Mouse (Mus musculus) right cerebral cortex, adult 2 months (tissue): ENCODE data around the gene Wnt7b.
A peak's percentile ranks its signal among the peaks of the same experiment; 100 is the strongest.

Experiments
- DNase-seq, 2 experiments: peaks; one replicate each; pipeline ENCODE4 v3.0.0; 2021 to 2022; ENCODE audit warnings: low spot score in 2 of 2

The Wnt7b gene

DNA sequence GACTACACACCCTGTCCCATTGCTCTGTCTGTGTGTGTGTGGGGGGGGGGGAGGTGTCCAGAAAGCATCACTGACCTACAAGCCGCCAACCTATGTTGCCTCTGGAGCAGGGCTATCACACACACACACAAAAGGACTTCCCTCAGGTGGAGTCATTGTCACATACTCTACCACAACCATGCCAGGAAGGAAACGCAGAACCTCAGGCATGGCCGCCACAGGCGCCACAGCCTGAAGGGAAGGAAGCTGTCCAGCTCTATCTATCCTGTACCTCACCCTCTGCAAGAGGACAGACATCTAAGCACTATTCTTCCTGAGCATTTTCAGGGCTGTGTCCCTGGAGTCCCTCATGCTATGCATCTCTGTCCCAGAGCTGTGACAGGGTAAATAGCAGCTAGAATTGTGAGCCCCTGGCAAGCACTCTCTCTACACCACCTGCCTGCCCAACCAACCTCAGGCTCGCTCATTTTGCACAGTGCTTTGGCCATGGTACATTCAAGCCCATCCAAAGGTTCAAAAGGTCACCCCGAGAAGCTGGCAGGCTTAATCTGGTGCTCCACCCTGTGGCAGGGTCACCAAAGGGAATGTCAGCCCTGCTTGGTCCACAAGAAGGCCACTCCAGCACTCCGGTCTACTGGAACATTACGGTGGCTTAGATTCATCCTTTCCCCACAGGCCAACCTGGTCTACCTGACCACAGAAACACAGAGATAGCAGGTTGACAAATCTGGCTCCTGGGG is 12.1 kb downstream of the Wnt7b start:
- no peak for DNase-seq

DNA sequence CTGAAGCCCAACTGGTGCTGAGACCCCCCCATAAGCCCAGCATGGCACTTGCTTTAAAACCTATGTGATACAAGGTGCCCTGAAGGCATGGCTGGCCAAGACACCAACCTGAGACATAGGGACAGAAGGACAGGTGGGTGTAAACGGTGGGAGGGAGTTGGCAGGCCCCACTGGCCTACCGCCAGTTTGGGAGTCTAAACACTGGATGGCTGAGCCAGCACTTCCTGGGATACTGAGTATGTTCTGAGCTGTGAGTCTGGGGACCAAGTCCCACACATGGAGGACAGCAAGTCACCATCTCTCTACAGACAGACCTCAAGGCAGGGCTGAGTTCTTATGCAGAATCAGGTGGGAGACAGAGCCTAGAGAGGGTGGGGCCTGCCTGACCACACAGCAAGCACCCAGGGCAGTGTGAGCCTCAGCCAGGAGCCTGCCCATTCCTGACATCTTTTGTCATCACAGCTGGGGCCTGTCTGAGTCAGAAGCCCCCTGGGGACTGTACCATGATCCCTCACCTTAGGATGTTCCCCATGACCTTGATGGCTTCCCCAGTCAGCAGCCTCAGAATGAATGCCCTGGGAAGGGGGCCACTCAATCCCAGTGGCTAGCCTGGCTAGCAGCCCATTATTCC is 13.0 kb downstream of the Wnt7b start:
- peak in 1 of 2 experiments; percentile 44 for DNase-seq

DNA sequence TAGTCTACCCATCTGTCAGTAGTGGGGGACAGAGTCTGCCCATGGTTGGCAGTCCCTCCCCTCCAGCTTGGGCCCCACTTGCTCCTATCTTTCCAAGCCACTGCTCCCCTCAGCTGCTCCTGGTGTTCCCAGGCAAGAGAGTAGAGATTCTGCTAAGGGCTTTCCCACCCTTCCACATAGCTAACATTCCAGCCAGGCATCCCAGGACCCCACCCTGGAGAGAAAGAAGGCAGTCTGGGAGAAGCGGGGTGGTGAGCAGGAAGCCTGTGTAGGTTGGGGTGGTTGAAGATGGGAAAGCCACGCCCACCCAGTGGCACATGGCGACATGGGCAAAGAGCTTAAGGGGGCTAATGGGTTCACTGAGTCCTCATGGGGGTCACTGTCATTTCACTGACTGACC is 13.9 kb downstream of the Wnt7b start:
- no peak for DNase-seq

DNA sequence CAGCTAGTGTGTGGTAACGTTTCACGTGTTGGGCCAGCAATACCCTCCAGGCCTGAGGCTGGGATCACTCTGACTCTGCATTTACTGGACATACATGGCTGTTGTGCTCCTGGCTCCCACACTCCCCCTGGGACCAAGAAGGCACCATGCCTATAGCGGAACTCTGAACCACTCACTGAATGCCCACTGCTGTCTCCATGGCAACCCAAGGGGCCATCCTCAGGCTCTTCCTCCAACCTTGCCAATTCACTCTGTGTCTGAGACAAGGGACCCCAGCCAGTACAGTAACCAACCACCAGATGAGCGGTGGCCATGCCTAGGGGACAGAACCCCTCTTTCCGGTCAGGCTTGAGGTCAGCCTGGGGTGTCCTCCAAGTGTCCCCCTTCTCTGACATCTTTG is 17.3 kb downstream of the Wnt7b start:
- no peak for DNase-seq

DNA sequence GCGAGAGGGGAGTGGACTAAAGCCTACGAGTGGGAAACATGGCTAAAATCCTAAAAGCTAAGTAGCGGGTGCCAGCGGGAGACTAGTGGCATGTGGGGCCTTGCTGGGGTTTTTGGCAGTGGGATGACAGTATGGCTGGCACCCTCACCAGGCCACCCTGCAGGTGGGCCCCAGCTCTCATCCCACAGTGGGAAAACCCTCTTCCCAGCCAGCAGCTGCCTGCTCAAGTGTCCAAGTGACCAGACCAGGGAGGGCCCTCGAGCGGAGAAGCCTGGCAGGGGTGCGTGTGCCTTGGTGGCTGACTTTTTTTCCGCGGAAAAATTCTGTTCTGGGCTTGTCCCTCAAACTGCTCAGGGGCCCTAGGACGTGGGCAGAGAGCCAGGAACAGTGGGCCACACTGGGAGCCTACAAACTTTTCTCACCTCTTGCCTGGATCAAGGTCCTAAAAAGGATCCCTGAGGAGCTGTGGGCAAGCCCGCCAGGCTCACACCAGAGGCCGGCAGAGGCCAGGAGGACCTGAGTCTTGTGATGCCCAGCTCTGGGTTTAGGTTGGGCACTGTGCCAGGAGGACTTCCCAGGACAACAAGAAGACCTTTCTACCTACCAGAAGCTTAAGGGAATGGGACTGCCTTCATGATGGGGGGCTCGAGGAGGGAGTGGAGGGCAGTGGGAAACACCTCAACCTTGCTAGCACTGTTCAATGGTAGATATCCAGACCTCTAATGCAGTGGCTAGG is 18.1 kb downstream of the Wnt7b start:
- DNase-seq = no peak

DNA sequence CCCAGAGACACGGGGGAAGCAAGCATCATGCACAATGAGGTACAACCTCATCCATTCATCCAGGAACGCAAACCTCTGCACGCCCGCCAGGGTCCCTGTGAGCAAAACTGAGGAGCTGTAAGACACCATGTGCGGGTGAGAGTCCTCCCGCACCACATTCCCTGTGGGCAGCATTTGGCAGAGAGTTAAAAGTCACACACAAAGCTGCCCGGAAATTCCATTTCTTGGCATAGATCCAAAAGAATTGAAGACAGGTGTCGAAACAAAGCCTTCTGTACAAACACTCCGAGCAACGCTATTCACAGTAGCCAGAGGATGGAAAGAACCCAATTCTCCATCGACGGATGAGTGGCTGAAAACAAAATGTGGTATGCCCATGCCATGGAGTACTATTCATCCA is 20.3 kb downstream of the Wnt7b start:
- DNase-seq = no peak

DNA sequence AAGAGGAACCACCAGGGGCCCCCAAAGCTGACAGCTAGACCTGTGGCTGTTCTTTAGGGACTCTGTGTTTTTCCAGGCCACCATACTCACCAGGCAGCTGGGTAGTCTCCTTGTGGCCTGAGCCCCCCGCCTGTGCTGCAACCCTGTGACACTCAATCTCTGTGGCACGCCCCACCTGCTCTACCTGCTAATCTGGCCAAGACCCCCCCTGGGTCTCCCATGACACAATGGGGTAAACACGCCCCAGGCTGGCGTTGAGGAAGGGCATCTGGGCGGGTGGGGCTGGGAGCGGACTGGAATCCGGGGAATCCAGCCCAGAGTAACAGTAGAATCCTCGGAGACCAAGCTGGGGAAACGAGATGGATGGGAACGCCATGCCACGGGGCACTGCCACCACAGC is 21.4 kb downstream of the Wnt7b start:
- DNase-seq = no peak

DNA sequence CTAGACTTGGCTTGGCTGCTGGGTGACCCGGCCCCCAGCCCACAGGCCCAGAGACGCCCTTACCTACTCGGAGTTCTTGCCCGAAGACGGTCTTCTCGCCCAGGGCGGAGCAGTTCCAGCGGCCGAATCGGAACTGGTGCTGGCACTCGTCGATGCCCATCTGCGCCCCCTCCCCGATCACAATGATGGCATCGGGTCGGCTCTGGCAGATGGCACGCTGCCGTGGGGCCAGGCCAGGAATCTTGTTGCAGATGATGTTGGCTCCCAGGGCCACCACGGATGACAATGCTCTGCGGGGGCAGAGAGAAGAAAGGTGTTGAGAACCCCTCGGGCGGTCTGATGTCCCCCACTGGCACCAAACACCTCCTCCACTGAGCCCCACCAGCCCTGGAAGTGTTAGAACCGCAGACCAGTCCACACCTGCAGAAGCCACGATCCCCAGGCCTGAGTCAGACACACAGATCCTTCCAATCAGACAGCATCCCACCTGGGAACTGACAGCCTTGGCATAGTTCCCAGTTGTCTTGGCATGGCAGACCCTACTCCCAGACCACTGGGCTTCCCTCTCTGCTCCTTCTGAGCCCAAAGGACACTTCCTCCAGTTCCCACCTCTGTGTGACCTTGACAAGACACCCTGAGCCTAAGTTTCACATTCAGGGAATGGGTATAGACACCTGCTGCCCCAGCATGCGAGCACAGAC is 23.3 kb downstream of the Wnt7b start:
- no peak for DNase-seq

DNA sequence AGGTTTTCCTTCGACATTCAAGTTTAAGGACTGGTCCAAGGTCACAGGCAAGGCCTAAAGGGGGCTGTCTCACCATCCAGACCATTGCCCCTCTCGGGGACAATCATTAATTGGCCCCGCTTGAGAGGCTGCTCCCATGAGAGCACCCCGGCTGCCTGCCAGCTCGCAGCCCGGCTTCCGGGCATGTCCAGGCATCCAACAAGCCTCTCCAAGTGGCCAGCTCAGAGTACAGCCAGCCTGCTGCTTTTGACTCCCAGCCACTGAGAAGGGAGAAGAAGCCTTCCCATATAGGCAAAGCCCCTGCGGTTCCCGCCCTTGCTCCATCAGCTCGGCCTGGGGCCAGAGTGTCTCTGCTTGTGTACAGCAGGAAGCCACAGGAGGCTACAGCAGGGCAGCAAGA is 26.5 kb downstream of the Wnt7b start:
- no peak for DNase-seq

DNA sequence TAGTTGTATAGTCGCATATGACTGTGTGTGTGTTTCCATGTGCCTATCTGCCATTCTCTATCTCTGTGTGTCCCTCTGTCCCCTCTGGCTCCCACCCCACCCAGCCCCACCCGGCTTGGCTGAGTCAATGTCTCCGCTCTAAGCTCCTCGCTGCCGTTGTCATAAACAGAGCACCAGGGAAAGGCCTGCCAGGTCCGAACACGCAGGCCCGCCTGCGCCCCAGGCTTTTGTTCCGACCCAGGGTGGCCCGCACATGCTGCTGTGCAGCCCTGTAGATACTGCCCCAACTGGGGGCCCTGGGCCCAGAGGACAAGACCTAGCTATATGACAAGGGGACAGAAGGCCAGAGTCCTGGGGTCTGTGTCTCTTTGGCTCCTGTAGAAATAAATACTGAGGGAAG is 28.9 kb downstream of the Wnt7b start:
- DNase-seq = no peak

DNA sequence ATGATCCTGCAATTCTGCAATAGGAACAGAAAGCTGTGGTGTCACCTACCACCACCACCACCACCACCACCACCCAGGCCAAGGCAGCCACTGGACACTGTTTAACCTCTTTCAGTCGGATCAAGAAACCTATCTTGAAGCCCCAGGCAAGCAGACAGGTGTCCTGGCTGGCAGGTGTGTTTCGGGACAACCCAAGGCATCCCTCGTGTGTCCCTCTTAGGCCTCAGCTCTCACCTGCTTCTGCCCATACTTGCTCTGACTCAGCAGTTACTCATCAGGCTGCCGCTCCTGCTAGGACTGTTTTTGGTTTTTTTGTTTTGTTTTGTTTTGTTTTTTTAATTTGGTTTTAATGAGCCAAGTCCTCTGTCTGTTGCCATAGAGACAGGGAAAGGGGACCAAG is 35.8 kb downstream of the Wnt7b start:
- DNase-seq = no peak

DNA sequence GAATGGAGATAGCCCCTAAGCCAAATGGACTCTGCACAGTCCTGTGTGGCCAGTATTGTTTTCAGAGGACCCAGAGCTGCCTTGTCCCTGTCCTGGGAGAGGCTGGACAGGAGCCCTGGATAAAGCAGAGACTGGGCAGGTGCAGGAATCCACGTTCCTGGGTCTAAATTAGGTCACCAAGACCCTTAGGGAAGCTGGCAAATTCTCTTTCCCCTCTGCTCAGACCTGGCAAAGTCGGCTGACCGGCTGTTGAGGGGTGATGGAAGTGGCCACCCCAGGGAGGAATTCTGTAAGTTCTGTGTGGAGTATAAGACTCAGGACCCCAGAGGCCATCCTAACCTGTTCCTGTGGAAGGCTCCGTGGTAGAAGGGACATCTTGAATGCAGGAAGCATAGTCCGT is 36.9 kb downstream of the Wnt7b start:
- no peak for DNase-seq

DNA sequence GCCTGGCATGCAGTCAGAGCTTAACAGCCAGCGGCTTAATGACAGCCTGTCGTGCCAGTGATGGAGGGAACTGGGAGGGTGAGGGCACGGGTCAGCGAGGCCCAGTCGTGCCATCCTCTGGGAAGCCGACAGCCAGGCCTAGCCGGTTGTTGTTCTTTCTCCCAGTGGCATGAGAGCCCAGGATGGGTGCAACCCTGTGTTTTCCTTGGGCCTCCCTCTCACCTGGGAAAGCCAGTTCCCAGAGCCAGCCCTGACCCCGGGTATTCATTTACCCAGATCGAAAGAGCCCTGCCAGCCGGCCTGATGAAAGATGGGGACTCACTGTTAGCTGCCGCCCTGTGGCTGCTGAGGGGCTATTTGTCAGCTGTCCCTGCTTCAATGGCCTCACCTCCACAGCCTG is 44.1 kb downstream of the Wnt7b start:
- no peak for DNase-seq

DNA sequence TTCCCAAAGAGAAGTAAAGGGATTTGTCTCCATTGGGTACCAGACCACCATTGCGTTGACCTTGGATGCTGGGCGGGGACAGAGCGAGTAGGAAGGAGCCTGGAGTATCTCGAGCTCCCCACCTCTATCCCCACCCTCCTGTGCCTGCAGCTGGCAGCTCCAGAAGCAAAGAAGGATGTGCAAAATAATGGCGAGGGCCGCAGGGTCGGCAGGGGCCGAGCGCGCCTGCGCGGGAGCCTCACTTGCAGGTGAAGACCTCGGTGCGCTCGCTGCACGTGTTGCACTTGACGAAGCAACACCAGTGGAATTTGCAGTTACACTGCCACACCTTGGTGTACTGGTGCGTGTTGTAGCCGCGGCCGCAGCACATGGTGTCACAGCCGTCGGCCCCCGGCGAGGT is 45.1 kb downstream of the Wnt7b start:
- DNase-seq = no peak

DNA sequence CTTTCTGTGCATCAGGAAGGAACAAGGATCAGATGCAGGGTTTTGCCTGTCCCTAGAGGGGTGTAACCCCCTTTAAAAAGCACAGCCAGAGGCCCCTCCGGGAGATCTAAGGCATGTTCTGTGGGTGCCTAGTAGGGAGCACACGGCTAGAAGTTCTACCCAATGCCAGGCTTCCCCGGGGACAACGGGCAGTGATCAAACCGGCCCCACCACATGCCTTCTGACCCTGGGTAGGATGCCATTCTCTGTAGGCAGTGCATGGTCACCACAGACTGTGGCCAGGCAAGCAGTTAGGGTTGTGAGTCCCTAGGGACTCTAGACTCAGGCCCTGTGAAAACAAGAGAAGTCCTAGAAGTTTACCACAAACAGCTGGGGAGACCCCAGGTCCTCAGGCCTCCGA is 47.6 kb downstream of the Wnt7b start:
- DNase-seq = no peak

DNA sequence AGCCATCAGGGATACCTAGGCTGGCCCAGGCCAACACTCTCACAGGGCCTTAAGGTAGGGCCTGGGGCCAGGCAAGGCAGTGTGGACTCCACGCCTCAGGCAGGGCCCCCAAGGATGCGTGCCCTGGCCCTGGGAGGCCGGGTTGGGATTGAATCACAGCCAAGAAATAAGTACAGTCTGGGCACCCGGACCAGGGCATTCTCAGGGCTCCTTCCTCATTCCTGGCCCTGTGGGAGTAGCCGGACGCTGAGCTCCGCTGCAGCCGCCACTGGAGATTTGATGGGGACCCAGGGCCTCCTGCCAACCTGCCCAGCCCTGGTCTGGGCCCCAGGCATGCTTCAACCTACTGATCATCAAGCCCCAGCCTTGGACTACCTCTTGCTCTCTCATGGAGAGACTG is 48.1 kb downstream of the Wnt7b start:
- DNase-seq = no peak

DNA sequence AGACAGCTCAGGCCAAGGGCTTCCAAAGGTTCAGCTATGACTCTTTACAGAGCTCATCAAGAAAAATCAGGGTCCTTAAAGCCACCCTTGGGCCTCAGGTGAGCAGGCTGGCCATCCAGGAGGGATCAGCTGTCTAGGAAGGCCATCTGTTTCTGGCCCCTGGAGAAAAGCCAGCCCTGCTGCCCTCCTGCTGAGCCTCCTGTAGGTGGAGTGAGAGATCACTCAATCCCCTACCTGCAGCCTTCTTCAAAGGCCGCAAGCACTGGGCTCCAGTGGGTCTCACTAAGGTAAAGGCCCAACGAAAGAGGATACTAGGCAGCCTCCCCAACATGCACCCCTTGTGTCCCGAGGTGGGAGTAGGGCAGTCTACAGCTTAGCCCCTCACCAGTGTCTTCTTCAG is 50.2 kb downstream of the Wnt7b start:
- DNase-seq = no peak

DNA sequence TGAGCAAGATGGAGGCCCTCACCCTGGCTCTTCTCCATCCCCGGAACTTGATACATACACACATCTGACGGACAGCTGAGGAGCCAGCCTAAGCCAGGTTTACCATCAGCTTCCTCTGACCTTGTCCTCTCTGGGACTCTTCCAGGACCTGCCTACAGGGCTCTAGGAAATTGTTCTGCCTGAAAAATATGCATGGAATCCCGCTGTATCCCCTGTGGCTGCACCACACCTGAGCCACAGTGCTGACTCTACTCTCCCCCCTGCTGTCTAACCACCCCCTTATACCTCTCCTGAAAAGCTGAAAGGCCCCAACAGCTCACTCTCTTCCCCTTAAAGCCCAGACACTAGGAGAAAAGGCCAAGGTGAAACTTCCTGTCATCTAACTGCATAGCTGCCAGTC is 52.4 kb downstream of the Wnt7b start:
- DNase-seq = no peak

DNA sequence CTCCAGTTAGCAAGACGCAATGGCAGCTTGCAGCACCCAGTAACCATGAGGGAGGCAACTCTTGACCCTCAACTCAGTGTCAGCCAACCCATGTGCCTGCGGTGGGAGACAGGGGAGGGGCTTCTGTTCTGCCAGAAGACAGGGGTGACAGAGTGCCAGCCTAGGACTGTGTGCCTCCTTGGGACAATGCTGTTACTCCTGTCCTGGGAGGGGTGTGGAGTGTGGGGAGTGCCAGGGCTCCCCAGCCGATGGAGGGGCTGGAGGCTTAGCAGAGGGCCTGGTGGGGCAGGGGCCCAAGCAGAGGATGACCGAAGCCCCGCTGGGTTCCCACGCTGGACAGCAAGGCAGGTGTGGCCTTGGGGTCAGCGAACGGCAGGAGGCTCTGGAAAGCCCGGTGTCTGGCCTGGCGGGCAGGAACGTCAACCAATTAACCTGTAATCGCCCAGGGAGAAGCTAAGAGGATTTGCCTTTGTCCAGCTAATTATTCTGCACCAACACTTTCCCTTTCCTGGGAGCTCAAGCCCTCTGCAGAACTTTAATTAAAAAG is 57.8 kb downstream of the Wnt7b start:
- no peak for DNase-seq

DNA sequence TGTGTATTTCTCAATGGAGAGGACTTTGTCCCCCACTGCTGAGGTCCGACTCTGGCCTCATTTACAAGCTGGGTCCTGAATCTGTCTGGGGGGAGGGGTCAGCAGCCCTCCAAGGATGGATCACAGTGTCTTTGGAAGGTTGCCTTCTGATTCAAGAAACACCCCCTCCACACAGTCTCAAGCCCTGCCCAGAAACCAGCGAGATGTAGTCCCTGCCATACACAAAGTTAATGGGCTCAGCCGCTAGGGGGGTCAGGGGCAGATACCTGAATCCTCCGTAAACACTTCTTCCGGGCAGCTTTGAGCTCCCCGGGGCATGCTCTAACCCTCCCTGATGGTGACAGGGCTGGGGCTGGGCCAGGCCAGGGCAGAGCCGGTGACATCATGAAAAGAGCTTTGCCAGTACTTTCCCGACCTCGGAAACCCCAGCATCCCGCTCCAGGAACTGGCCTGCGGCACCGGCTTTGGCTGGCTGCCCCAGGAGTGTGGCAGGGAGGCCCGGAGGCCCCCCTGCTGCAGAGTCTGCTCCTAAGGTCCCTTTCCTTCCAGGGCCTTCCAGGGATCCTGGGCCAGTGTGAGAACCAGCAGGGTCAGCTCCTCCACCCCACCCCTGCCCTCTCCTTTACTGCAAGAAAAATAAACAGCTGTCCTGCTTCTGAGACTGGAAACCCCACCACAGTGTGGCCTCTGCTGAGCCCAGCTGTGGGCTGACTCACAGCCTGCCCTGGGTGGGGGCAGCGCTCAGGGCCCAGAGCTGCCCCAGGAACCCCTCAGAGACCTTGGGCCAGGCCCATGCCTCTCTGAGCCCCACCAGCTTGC is 58.9 kb downstream of the Wnt7b start:
- peak in 1 of 2 experiments; percentile 14 for DNase-seq

DNA sequence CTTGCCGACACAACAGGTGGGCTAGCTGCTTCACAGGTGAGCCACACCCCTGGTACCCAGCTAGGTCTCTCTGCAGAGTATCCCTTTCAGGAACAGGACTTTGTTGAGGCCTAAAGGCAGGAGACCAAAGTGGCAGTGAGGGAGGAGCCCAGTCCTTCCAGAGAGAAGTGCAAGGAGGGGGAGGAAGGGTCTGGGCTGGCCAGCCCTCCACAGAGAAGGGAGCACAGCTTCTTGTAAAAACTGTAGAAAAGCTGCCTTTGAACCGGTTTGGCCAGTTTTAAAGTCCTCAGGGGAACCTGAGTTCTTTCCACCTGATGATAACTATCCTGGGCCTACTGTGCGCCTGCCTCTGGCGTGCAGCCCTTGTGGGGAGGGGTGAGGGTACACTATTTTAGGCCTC is 62.8 kb downstream of the Wnt7b start:
- no peak for DNase-seq
